Mouse (Mus musculus) cerebellum, postnatal 36 days (tissue): ENCODE data around the gene Brat1.

Experiments
- DNase-seq, 2 experiments: peaks; one replicate each; pipeline ENCODE4 v3.0.0; 2021 to 2022; ENCODE audit warnings: mixed read lengths in 2 of 2

Gene Brat1

GRCm38 (mm10) chr5:140749062-140749875 is 44.5 kb downstream of the Brat1 start:
- DNase-seq = peak; percentile 76 to 79

GRCm38 (mm10) chr5:140750925-140751324 is 46.1 kb downstream of the Brat1 start:
- peak; percentile 17 to 37 for DNase-seq

DNA sequence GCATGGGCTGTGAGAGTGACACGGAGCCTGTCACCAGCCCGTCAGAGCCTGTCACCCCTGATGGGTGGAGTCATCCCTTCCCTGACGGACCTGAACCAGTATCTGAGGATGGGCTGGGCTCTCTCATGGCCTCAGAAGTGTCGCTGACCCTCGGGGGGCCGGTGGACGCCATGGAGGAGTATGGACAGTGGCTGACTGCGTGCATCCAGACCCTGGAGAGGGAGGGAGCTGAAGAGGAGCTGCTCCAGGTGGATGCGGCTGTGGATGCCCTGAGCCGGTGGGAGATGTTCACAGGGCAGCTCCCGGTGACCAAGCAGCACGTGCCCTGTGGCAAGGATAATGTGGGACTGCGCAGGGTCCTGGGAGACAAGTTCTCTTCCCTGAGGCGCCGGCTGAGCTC is 47.2 kb downstream of the Brat1 start:
- DNase-seq = no peak

GRCm38 (mm10) chr5:140752639-140753038 is 47.8 kb downstream of the Brat1 start:
- DNase-seq = no peak

- DNase-seq = no peak
These were observed 48.4 kb downstream of the Brat1 start for GRCm38 (mm10) chr5:140753223-140753622.

DNA sequence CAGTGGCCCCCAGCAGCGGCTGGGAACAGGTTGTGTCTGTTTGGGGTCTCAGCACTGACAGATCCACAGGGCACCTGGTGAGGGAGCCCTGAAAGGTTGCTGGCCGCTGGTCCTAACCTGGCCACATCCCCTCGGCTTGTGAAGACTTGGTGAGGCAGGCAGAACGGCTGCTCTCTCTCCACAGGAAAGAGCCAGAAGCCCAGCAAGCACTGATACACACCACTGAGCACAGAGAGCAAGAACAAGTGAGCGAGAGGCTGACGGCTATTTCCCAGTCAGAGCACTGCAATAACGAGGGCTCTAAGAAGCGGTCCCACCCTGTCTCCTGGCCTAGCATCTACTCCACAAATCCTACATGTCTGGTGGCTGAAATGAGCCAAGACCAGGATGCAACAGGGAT is 54.1 kb downstream of the Brat1 start:
- no peak for DNase-seq

GRCm38 (mm10) chr5:140762540-140762939 is 57.7 kb downstream of the Brat1 start:
- no peak for DNase-seq

DNA sequence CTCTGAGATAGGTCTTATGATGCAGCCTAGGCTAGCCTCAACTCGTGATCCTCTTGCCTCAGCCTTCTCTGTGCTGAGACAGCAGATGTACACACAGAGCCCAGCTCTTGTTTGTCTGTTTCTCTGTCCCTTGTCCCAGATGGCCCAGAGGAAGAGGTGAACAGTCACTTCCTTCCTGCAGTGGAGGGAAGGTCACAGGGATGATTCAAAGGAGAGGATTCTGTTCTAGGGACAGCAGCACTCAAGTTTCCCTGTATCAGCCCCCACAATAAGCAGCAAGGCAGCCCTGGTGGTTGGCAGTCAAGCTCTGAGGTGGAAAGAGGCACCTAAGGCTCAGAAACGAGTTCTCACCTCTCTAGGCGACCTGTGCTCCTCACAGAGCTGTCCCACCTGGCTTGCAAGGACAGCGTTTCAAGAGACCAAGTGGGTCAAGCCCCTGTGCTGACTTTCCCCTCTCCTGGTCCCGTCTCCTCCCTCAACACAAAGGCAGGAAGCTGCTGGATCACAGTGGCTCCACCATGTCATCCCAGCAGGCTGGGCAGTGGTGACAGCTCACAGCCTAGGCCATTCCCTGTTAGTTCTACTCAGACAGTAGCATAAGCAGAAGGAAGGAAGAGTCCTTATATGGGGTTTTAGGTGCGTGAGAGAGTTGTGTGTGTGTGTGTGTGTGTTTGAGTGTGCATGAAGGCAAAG is 60.3 kb downstream of the Brat1 start:
- no peak for DNase-seq

DNA sequence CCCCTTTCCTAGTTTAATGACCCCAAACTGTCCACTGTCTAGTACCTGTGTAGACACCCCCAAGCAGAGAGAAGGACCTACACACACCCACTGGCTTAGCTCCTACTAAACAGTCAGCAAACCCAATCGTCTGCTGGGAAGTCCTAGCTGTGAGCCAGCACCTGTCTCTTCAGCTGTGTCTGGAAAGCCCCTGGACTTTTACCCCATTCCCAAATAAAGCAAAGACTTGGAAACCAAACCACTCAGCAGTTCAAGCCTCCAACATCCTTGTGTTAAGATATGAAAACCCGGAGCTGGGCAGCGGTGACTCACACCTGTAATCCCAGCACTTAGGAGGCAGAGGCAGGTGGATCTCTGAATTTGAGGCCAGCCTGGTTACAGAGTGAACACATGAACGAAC is 61.8 kb downstream of the Brat1 start:
- no peak for DNase-seq

- peak; percentile 21 to 40 for DNase-seq
These were observed 62.9 kb downstream of the Brat1 start for GRCm38 (mm10) chr5:140767704-140768141.

DNA sequence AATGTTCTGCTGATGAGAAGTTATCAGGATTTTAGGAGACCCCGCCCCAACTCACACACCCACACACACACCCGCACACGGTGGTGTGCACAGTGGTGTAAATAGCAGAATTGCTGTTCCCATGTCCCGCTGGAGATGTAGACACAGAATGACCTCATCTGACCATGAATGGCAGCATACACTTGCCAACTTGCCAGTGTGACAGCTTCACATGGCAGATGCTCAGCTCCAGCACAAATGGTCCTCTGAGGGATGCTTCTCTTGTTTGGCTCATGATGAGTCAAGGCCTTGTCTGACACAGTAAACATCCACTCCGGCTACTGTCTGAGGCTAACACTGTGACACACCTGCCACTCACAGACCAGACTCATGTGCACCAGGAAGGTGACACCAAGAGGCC is 63.5 kb downstream of the Brat1 start:
- DNase-seq = peak; percentile 65
